Mouse (Mus musculus) liver, embryonic 16.5 days (tissue): ENCODE measurements at regions not wholly inside any gene's neighbourhood (a gene's known extent, or its start where the extent isn't known, plus 50 kb on each side); places are given as distances from the start of the nearest gene placed in this dataset.

Experiments
- ATAC-seq: fragments of 200-750 bp; cut with Nextera tagmentation; 2 replicates; pipeline ENCODE4 v1.8.0; 2017; ENCODE audit warnings: low read depth, mild to moderate bottlenecking, moderate number of reproducible peaks, moderate library complexity
- H3K27ac ChIP-seq: fragments of 300-500 bp; sonication (generic); 2 replicates; pipeline ENCODE4 v1.5.1; 2014; ENCODE audit warnings: mild to moderate bottlenecking, low read length
- H3K27me3 ChIP-seq: fragments of 300-500 bp; sonication (generic); 2 replicates; pipeline ENCODE4 v1.6.1; 2014; ENCODE audit warnings: low read depth, low read length, mixed read lengths; ENCODE audit not compliant: control insufficient read depth, insufficient read depth
- H3K36me3 ChIP-seq: fragments of 300-500 bp; sonication (generic); 2 replicates; pipeline ENCODE4 v1.6.1; 2014; ENCODE audit warnings: mild to moderate bottlenecking; ENCODE audit not compliant: control insufficient read depth, insufficient read depth
- H3K4me1 ChIP-seq: fragments of 300-500 bp; sonication (generic); 2 replicates; pipeline ENCODE4 v1.6.1; 2014; ENCODE audit warnings: low read depth, low read length, mixed read lengths; ENCODE audit not compliant: control insufficient read depth
- H3K4me2 ChIP-seq: fragments of 300-500 bp; sonication (generic); 2 replicates; pipeline ENCODE4 v1.6.1; 2014; ENCODE audit warnings: low read depth, low read length, mixed read lengths
- H3K4me3 ChIP-seq: fragments of 300-500 bp; sonication (generic); 2 replicates; pipeline ENCODE4 v1.5.1; 2014; ENCODE audit warnings: low read depth, mild to moderate bottlenecking, low read length
- H3K9ac ChIP-seq: fragments of 300-500 bp; sonication (generic); 2 replicates; pipeline ENCODE4 v1.6.1; 2014; ENCODE audit warnings: low read depth, low read length
- H3K9me3 ChIP-seq: fragments of 300-500 bp; sonication (generic); replicated peaks from 2 replicates; pipeline ENCODE4 v1.6.1; 2016; ENCODE audit warnings: low read length; ENCODE audit not compliant: control insufficient read depth
- WGBS: fragments of 180-500 bp; shearing (Covaris S2); extraction: QIAGEN DNeasy Blood & Tissue Kit; methylation state at CpG from one replicate; pipeline ENCODE4 v1.1.7; 2014; ENCODE audit not compliant: insufficient replicate concordance; 5-methylcytosine and 5-hydroxymethylcytosine counted together

- Histone ChIP-seq H3K9me3 (no peaks in the 10 kb centered on the region), H3K27ac (no peak overlapping the region), H3K27me3 (no peaks in the 10 kb centered on the region), H3K4me1 (no peaks in the 10 kb centered on the region), H3K4me3 (no peak overlapping the region), H3K9ac (no peak overlapping the region), H3K36me3 (no peaks in the 10 kb centered on the region), H3K4me2 (no peak overlapping the region)
- no peak for ATAC-seq
Measured at GRCm38 (mm10) chr5:12910741-12911140, 214.5 kb upstream of the Sema3a start.

GRCm38 (mm10) chr5:12914395-12914794 is 210.8 kb upstream of the Sema3a start:
- Histone ChIP-seq H3K4me3 (no peak overlapping the region), H3K4me1 (no peaks in the 10 kb centered on the region), H3K9me3 (no peaks in the 10 kb centered on the region), H3K27me3 (no peaks in the 10 kb centered on the region), H3K27ac (no peak overlapping the region), H3K36me3 (no peaks in the 10 kb centered on the region), H3K9ac (no peak overlapping the region), H3K4me2 (no peak overlapping the region)
- WGBS: 37% methylated on average over 1 of the region's 1 CpGs
- ATAC-seq: no peak

- no peak overlapping the region for H3K27ac ChIP-seq
- H3K4me2 ChIP-seq: no peak overlapping the region
- H3K36me3 ChIP-seq: no peaks in the 10 kb centered on the region
- no peak overlapping the region for H3K9ac ChIP-seq
- no peak overlapping the region for H3K4me3 ChIP-seq
- H3K27me3 ChIP-seq: no peaks in the 10 kb centered on the region
- no peaks in the 10 kb centered on the region for H3K4me1 ChIP-seq
- ATAC-seq: no peak
- H3K9me3 ChIP-seq: no peaks in the 10 kb centered on the region
- WGBS: 64% methylated on average over 2 of the region's 2 CpGs
Measured at GRCm38 (mm10) chr5:12919335-12919734, 205.9 kb upstream of the Sema3a start.

GRCm38 (mm10) chr5:12922889-12923288 is 202.3 kb upstream of the Sema3a start:
- ATAC-seq: peak; percentile 76
- Histone ChIP-seq H3K4me2 (no peak overlapping the region), H3K9ac (no peak overlapping the region)

GRCm38 (mm10) chr5:12925466-12925865 is 199.7 kb upstream of the Sema3a start:
- H3K27ac ChIP-seq: no peak overlapping the region
- no peak overlapping the region for H3K4me2 ChIP-seq
- no peaks in the 10 kb centered on the region for H3K36me3 ChIP-seq
- ATAC-seq: no peak
- H3K27me3 ChIP-seq: no peaks in the 10 kb centered on the region
- no peak overlapping the region for H3K4me3 ChIP-seq
- H3K9ac ChIP-seq: no peak overlapping the region
- no peaks in the 10 kb centered on the region for H3K4me1 ChIP-seq
- H3K9me3 ChIP-seq: no peaks in the 10 kb centered on the region

More at GRCm38 (mm10) chr5:12922889-12923288, 202.3 kb upstream of the Sema3a start:
- Histone ChIP-seq H3K4me3 (no peak overlapping the region), H3K27ac (no peak overlapping the region), H3K4me1 (no peaks in the 10 kb centered on the region), H3K36me3 (no peaks in the 10 kb centered on the region), H3K9me3 (no peaks in the 10 kb centered on the region), H3K27me3 (no peaks in the 10 kb centered on the region)

- Histone ChIP-seq H3K9ac (no peak overlapping the region), H3K4me1 (no peaks in the 10 kb centered on the region), H3K4me3 (no peak overlapping the region), H3K27ac (no peak overlapping the region), H3K4me2 (no peak overlapping the region), H3K9me3 (no peaks in the 10 kb centered on the region), H3K36me3 (no peaks in the 10 kb centered on the region), H3K27me3 (no peaks in the 10 kb centered on the region)
- ATAC-seq: peak; percentile 45; the same call in 1 of the 2 replicates
- 45% methylated on average over 8 of the region's 8 CpGs for WGBS
Measured at GRCm38 (mm10) chr5:12926289-12926688, 198.9 kb upstream of the Sema3a start.

- no peak for ATAC-seq
- Histone ChIP-seq H3K9me3 (no peaks in the 10 kb centered on the region), H3K9ac (no peak overlapping the region), H3K27me3 (no peaks in the 10 kb centered on the region), H3K4me2 (no peak overlapping the region), H3K27ac (no peak overlapping the region), H3K36me3 (no peaks in the 10 kb centered on the region), H3K4me3 (no peak overlapping the region), H3K4me1 (no peaks in the 10 kb centered on the region)
- 63% methylated on average over 3 of the region's 3 CpGs for WGBS
Measured at GRCm38 (mm10) chr5:12927247-12927646, 198.0 kb upstream of the Sema3a start.

- H3K36me3 ChIP-seq: no peaks in the 10 kb centered on the region
- ATAC-seq: no peak
- no peaks in the 10 kb centered on the region for H3K9me3 ChIP-seq
- H3K27me3 ChIP-seq: no peaks in the 10 kb centered on the region
- H3K4me2 ChIP-seq: no peak overlapping the region
- no peak overlapping the region for H3K9ac ChIP-seq
- H3K27ac ChIP-seq: no peak overlapping the region
- 65% methylated on average over 5 of the region's 5 CpGs for WGBS
- H3K4me1 ChIP-seq: no peaks in the 10 kb centered on the region
- no peak overlapping the region for H3K4me3 ChIP-seq
Measured at GRCm38 (mm10) chr5:12937052-12937451, 188.2 kb upstream of the Sema3a start.

GRCm38 (mm10) chr5:12938162-12938852 is 186.9 kb upstream of the Sema3a start:
- H3K36me3 ChIP-seq: no peaks in the 10 kb centered on the region
- no peaks in the 10 kb centered on the region for H3K9me3 ChIP-seq
- H3K4me3 ChIP-seq: no peak overlapping the region
- no peak overlapping the region for H3K9ac ChIP-seq
- H3K4me2 ChIP-seq: no peak overlapping the region
- ATAC-seq: no peak
- no peaks in the 10 kb centered on the region for H3K27me3 ChIP-seq
- 56% methylated on average over 2 of the region's 2 CpGs for WGBS
- no peak overlapping the region for H3K27ac ChIP-seq
- H3K4me1 ChIP-seq: no peaks in the 10 kb centered on the region
